Mouse (Mus musculus): ENCODE results near the gene Gm45140. TPM values are rescaled to one million over a fixed set of nuclear protein-coding genes. Genes with fewer than 3 reads are reported as not detected.

Gm45140 gene
- polyA plus RNA-seq, 1 experiment from 2014 or later, result 4.2 TPM

- Histone ChIP-seq H3K36me3 (no peaks in the 10 kb centered on the region), H3K4me1 (peaks cover 23% of the 10 kb centered on the region), H3K4me3 (replicated peaks) (no peak overlapping the region), H3K9ac (no peak overlapping the region), H3K4me2 (no peak overlapping the region), H3K27ac (peak overlapping the region; percentile 28), H3K27me3 (replicated peaks) (no peaks in the 10 kb centered on the region), H3K9me3 (no peaks in the 10 kb centered on the region)
- WGBS, result 90% methylated on average over 2 of the region's 2 CpGs
- ATAC-seq (ENCODE audit: insufficient read depth, low FRiP score, low read depth), result no peak
Measured at GRCm38 (mm10) chr6:87809144-87809543, 26.5 kb downstream of the Gm45140 start.

- no peak overlapping the region for H3K4me2 ChIP-seq
- no peak overlapping the region; the same call in 1 of the 2 replicates for H3K27ac ChIP-seq
- H3K27me3 ChIP-seq (replicated peaks), result no peaks in the 10 kb centered on the region
- no peak overlapping the region for H3K4me3 ChIP-seq (replicated peaks)
- ATAC-seq (ENCODE audit: insufficient read depth, low FRiP score, low read depth), result no peak
- no peaks in the 10 kb centered on the region for H3K36me3 ChIP-seq
- WGBS, result 50% methylated on average over 3 of the region's 3 CpGs
- H3K9me3 ChIP-seq, result no peaks in the 10 kb centered on the region
- no peak overlapping the region for H3K9ac ChIP-seq
- H3K4me1 ChIP-seq, result peaks cover 23% of the 10 kb centered on the region
Measured at GRCm38 (mm10) chr6:87808521-87808920, 27.1 kb downstream of the Gm45140 start.

GRCm38 (mm10) chr6:87807735-87808440 is 27.7 kb downstream of the Gm45140 start:
- Histone ChIP-seq H3K27ac (no peak overlapping the region; the same call in 1 of the 2 replicates), H3K36me3 (no peaks in the 10 kb centered on the region), H3K4me1 (peaks cover 23% of the 10 kb centered on the region), H3K9ac (no peak overlapping the region), H3K4me2 (no peak overlapping the region), H3K9me3 (no peaks in the 10 kb centered on the region), H3K27me3 (replicated peaks) (no peaks in the 10 kb centered on the region), H3K4me3 (replicated peaks) (no peak overlapping the region)
- ATAC-seq (ENCODE audit: insufficient read depth, low FRiP score, low read depth), result no peak
- WGBS, result 81% methylated on average over 4 of the region's 4 CpGs

- no peak overlapping the region for H3K27ac ChIP-seq
- no peak overlapping the region for H3K9ac ChIP-seq
- no peaks in the 10 kb centered on the region for H3K27me3 ChIP-seq (replicated peaks)
- 63% methylated on average over 2 of the region's 2 CpGs for WGBS
- ATAC-seq (ENCODE audit: insufficient read depth, low FRiP score, low read depth), result no peak
- H3K4me1 ChIP-seq, result peaks cover 18% of the 10 kb centered on the region
- no peak overlapping the region for H3K4me3 ChIP-seq (replicated peaks)
- no peaks in the 10 kb centered on the region for H3K36me3 ChIP-seq
- no peak overlapping the region for H3K4me2 ChIP-seq
- no peaks in the 10 kb centered on the region for H3K9me3 ChIP-seq
Measured at GRCm38 (mm10) chr6:87806857-87807256, 28.7 kb downstream of the Gm45140 start.

GRCm38 (mm10) chr6:87806028-87806427 is 29.6 kb downstream of the Gm45140 start:
- H3K27ac ChIP-seq, result no peak overlapping the region
- 70% methylated on average over 2 of the region's 2 CpGs for WGBS
- H3K4me3 ChIP-seq (replicated peaks), result no peak overlapping the region
- no peak overlapping the region for H3K4me2 ChIP-seq
- H3K9ac ChIP-seq, result no peak overlapping the region
- ATAC-seq (ENCODE audit: insufficient read depth, low FRiP score, low read depth), result no peak
- H3K9me3 ChIP-seq, result no peaks in the 10 kb centered on the region
- no peaks in the 10 kb centered on the region for H3K36me3 ChIP-seq
- peaks cover 18% of the 10 kb centered on the region for H3K4me1 ChIP-seq
- H3K27me3 ChIP-seq (replicated peaks), result no peaks in the 10 kb centered on the region

GRCm38 (mm10) chr6:87805448-87805847 is 30.1 kb downstream of the Gm45140 start:
- Histone ChIP-seq H3K36me3 (no peaks in the 10 kb centered on the region), H3K4me2 (no peak overlapping the region), H3K4me3 (replicated peaks) (no peak overlapping the region), H3K9ac (no peak overlapping the region), H3K9me3 (no peaks in the 10 kb centered on the region), H3K27me3 (replicated peaks) (no peaks in the 10 kb centered on the region), H3K27ac (no peak overlapping the region), H3K4me1 (peaks cover 18% of the 10 kb centered on the region)
- 82% methylated on average over 7 of the region's 7 CpGs for WGBS
- no peak for ATAC-seq (ENCODE audit: insufficient read depth, low FRiP score, low read depth)

GRCm38 (mm10) chr6:87804886-87805285 is 30.7 kb downstream of the Gm45140 start:
- Histone ChIP-seq H3K36me3 (no peaks in the 10 kb centered on the region), H3K27ac (no peak overlapping the region), H3K4me2 (no peak overlapping the region), H3K27me3 (replicated peaks) (no peaks in the 10 kb centered on the region), H3K4me1 (peaks cover 14% of the 10 kb centered on the region), H3K9me3 (no peaks in the 10 kb centered on the region), H3K4me3 (replicated peaks) (no peak overlapping the region), H3K9ac (no peak overlapping the region)
- ATAC-seq (ENCODE audit: insufficient read depth, low FRiP score, low read depth), result no peak
- 66% methylated on average over 7 of the region's 7 CpGs for WGBS

GRCm38 (mm10) chr6:87804036-87804435 is 31.6 kb downstream of the Gm45140 start:
- H3K27ac ChIP-seq, result no peak overlapping the region
- H3K4me2 ChIP-seq, result no peak overlapping the region
- WGBS, result 68% methylated on average over 1 of the region's 1 CpGs
- H3K9me3 ChIP-seq, result no peaks in the 10 kb centered on the region
- no peaks in the 10 kb centered on the region for H3K36me3 ChIP-seq
- ATAC-seq (ENCODE audit: insufficient read depth, low FRiP score, low read depth), result no peak
- no peak overlapping the region for H3K4me3 ChIP-seq (replicated peaks)
- no peaks in the 10 kb centered on the region for H3K27me3 ChIP-seq (replicated peaks)
- 0 out of 2 replicates have a peak, but pooled peaks cover 7% of the 10 kb centered on the region for H3K4me1 ChIP-seq
- no peak overlapping the region for H3K9ac ChIP-seq

GRCm38 (mm10) chr6:87802462-87802861 is 33.1 kb downstream of the Gm45140 start:
- Histone ChIP-seq H3K9ac (no peak overlapping the region), H3K4me2 (no peak overlapping the region), H3K4me1 (0 out of 2 replicates have a peak, but pooled peaks cover 6% of the 10 kb centered on the region), H3K36me3 (no peaks in the 10 kb centered on the region), H3K27me3 (replicated peaks) (no peaks in the 10 kb centered on the region), H3K4me3 (replicated peaks) (no peak overlapping the region), H3K9me3 (no peaks in the 10 kb centered on the region), H3K27ac (no peak overlapping the region)
- ATAC-seq (ENCODE audit: insufficient read depth, low FRiP score, low read depth), result no peak
- WGBS, result 81% methylated on average over 7 of the region's 7 CpGs

GRCm38 (mm10) chr6:87799576-87799975 is 36.0 kb downstream of the Gm45140 start:
- 0 out of 2 replicates have a peak, but pooled peaks cover 5% of the 10 kb centered on the region for H3K4me1 ChIP-seq
- no peak overlapping the region for H3K9ac ChIP-seq
- no peak overlapping the region for H3K27ac ChIP-seq
- H3K9me3 ChIP-seq, result no peaks in the 10 kb centered on the region
- H3K36me3 ChIP-seq, result no peaks in the 10 kb centered on the region
- no peaks in the 10 kb centered on the region for H3K27me3 ChIP-seq (replicated peaks)
- ATAC-seq (ENCODE audit: insufficient read depth, low FRiP score, low read depth), result no peak
- H3K4me2 ChIP-seq, result no peak overlapping the region
- no peak overlapping the region for H3K4me3 ChIP-seq (replicated peaks)
- 92% methylated on average over 6 of the region's 6 CpGs for WGBS

GRCm38 (mm10) chr6:87797321-87797720 is 38.3 kb downstream of the Gm45140 start:
- ATAC-seq (ENCODE audit: insufficient read depth, low FRiP score, low read depth), result no peak

GRCm38 (mm10) chr6:87796251-87796880 is 39.2 kb downstream of the Gm45140 start:
- Histone ChIP-seq H3K27me3 (replicated peaks) (no peaks in the 10 kb centered on the region), H3K4me1 (0 out of 2 replicates have a peak, but pooled peaks cover 5% of the 10 kb centered on the region), H3K9ac (no peak overlapping the region), H3K9me3 (no peaks in the 10 kb centered on the region), H3K36me3 (peaks cover 10% of the 10 kb centered on the region; the same call in 1 of the 2 replicates), H3K4me3 (replicated peaks) (no peak overlapping the region), H3K4me2 (no peak overlapping the region), H3K27ac (no peak overlapping the region)
- ATAC-seq (ENCODE audit: insufficient read depth, low FRiP score, low read depth), result peak; percentile 79; the same call in 1 of the 2 replicates
- 88% methylated on average over 6 of the region's 6 CpGs for WGBS

More at GRCm38 (mm10) chr6:87797321-87797720, 38.3 kb downstream of the Gm45140 start:
- no peak overlapping the region for H3K4me3 ChIP-seq (replicated peaks)
- H3K9me3 ChIP-seq, result no peaks in the 10 kb centered on the region
- H3K9ac ChIP-seq, result no peak overlapping the region
- H3K27ac ChIP-seq, result no peak overlapping the region
- 0 out of 2 replicates have a peak, but pooled peaks cover 5% of the 10 kb centered on the region for H3K4me1 ChIP-seq
- H3K36me3 ChIP-seq, result peaks cover 6% of the 10 kb centered on the region; the same call in 1 of the 2 replicates
- H3K4me2 ChIP-seq, result no peak overlapping the region
- no peaks in the 10 kb centered on the region for H3K27me3 ChIP-seq (replicated peaks)
- WGBS, result 35% methylated on average over 2 of the region's 2 CpGs
